Mouse (Mus musculus) liver, embryonic 15.5 days (tissue): ENCODE results near the gene St6galnac1. TPM values are rescaled to one million over a fixed set of nuclear protein-coding genes. Genes with fewer than 3 reads are reported as not detected.
"Not testable (repeated sequence)": the region's sequence is repeated elsewhere in the genome, so short reads cannot be mapped to it uniquely, and the experiment has no call there.

Source experiments
- ATAC-seq: fragments of 200-750 bp; cut with Nextera tagmentation; 2 replicates; pipeline ENCODE4 v1.8.0; 2017; ENCODE audit warnings: moderate number of reproducible peaks, mild to moderate bottlenecking, moderate library complexity; ENCODE audit not compliant: insufficient read depth
- H3K27ac ChIP-seq: fragments of 300-500 bp; sonication (generic); replicated peaks from 2 replicates; pipeline ENCODE4 v1.5.1; 2015; ENCODE audit warnings: mild to moderate bottlenecking, inconsistent platforms
- H3K27me3 ChIP-seq: fragments of 300-500 bp; sonication (generic); 2 replicates; pipeline ENCODE4 v1.6.1; 2015; ENCODE audit warnings: mild to moderate bottlenecking, inconsistent platforms
- H3K36me3 ChIP-seq: fragments of 300-500 bp; sonication (generic); replicated peaks from 2 replicates; pipeline ENCODE4 v1.6.1; 2015; ENCODE audit warnings: moderate library complexity, mild to moderate bottlenecking, inconsistent platforms
- H3K4me1 ChIP-seq: fragments of 300-500 bp; sonication (generic); replicated peaks from 2 replicates; pipeline ENCODE4 v1.6.1; 2015; ENCODE audit warnings: inconsistent platforms
- H3K4me2 ChIP-seq: fragments of 300-500 bp; sonication (generic); 2 replicates; pipeline ENCODE4 v1.6.1; 2015; ENCODE audit warnings: moderate library complexity, mild to moderate bottlenecking, inconsistent platforms
- H3K4me3 ChIP-seq: fragments of 300-500 bp; sonication (generic); replicated peaks from 2 replicates; pipeline ENCODE4 v1.5.1; 2015; ENCODE audit warnings: mild to moderate bottlenecking, inconsistent platforms
- H3K9ac ChIP-seq: fragments of 300-500 bp; sonication (generic); 2 replicates; pipeline ENCODE4 v1.6.1; 2015; ENCODE audit warnings: moderate library complexity, mild to moderate bottlenecking, inconsistent platforms
- H3K9me3 ChIP-seq: fragments of 300-500 bp; sonication (generic); replicated peaks from 2 replicates; pipeline ENCODE4 v1.6.1; 2016; ENCODE audit warnings: inconsistent platforms
- WGBS: fragments of 180-500 bp; shearing (Covaris S2); methylation state at CpG from one replicate; pipeline ENCODE4 v1.1.7; 2015; ENCODE audit warnings: mixed read lengths; ENCODE audit not compliant: insufficient replicate concordance; 5-methylcytosine and 5-hydroxymethylcytosine counted together
- polyA plus RNA-seq: library from polyadenylated mRNA; unstranded; fragments of >200 nt; fragmentation: Nextera tagmentation; extraction: Ambion mirVana; gene quantifications from 2 replicates; pipeline ENCODE4 v1.2.1, GENCODE M21; 2015

The St6galnac1 gene
- not detected in 2 replicates for polyA plus RNA-seq

GRCm38 (mm10) chr11:116775407-116775806, at the start of gene St6galnac1:
St6galnac1 (minus strand) TSS chr11:116775507.
- no peak for ATAC-seq
- Histone ChIP-seq H3K4me1 (no peaks in the 10 kb centered on the region), H3K4me3 (no peak within 1 kb of the TSS), H3K4me2 (no peak within 1 kb of the TSS), H3K36me3 (no peaks in the 10 kb centered on the region), H3K27me3 (no peaks in the 10 kb centered on the region), H3K27ac (no peak within 1 kb of the TSS), H3K9me3 (no peaks in the 10 kb centered on the region), H3K9ac (no peak within 1 kb of the TSS)
- WGBS: 63% methylated on average over 7 of the region's 7 CpGs

GRCm38 (mm10) chr11:116823885-116824284, 48.6 kb upstream of the St6galnac1 start:
- not testable (repeated sequence) for H3K9ac ChIP-seq, ATAC-seq, H3K4me3 ChIP-seq, H3K27ac ChIP-seq, H3K9me3 ChIP-seq, H3K4me2 ChIP-seq, H3K36me3 ChIP-seq
- 77% methylated on average over 10 of the region's 10 CpGs for WGBS
- H3K4me1 ChIP-seq: peaks cover 14% of the 10 kb centered on the region
- peaks cover 33% of the 10 kb centered on the region for H3K27me3 ChIP-seq

GRCm38 (mm10) chr11:116823255-116823654, 47.9 kb upstream of the St6galnac1 start:
- no peak overlapping the region for H3K9ac ChIP-seq
- H3K4me2 ChIP-seq: no peak overlapping the region
- no peak overlapping the region for H3K4me3 ChIP-seq
- WGBS: 91% methylated on average over 2 of the region's 2 CpGs
- H3K36me3 ChIP-seq: no peaks in the 10 kb centered on the region
- no peak overlapping the region for H3K27ac ChIP-seq
- ATAC-seq: no peak
- H3K9me3 ChIP-seq: no peaks in the 10 kb centered on the region
- H3K27me3 ChIP-seq: peaks cover 26% of the 10 kb centered on the region
- peaks cover 11% of the 10 kb centered on the region for H3K4me1 ChIP-seq

- Histone ChIP-seq H3K4me2 (no peak overlapping the region), H3K36me3 (no peaks in the 10 kb centered on the region), H3K4me3 (no peak overlapping the region), H3K9ac (no peak overlapping the region), H3K4me1 (peaks cover 5% of the 10 kb centered on the region), H3K9me3 (no peaks in the 10 kb centered on the region), H3K27me3 (peaks cover 20% of the 10 kb centered on the region), H3K27ac (no peak overlapping the region)
- WGBS: 79% methylated on average over 10 of the region's 10 CpGs
- ATAC-seq: no peak
Observed at GRCm38 (mm10) chr11:116822626-116823025, 47.3 kb upstream of the St6galnac1 start.

- 73% methylated on average over 10 of the region's 10 CpGs for WGBS
Observed at GRCm38 (mm10) chr11:116822215-116822614, 46.9 kb upstream of the St6galnac1 start.

GRCm38 (mm10) chr11:116821057-116821940, 46.0 kb upstream of the St6galnac1 start:
- H3K9me3 ChIP-seq: no peaks in the 10 kb centered on the region
- no peak overlapping the region for H3K4me3 ChIP-seq
- WGBS: 48% methylated on average over 13 of the region's 13 CpGs
- no peaks in the 10 kb centered on the region for H3K36me3 ChIP-seq
- peaks cover 7% of the 10 kb centered on the region for H3K27me3 ChIP-seq
- H3K9ac ChIP-seq: no peak overlapping the region
- H3K4me2 ChIP-seq: no peak overlapping the region
- ATAC-seq: no peak
- no peak overlapping the region for H3K27ac ChIP-seq
- H3K4me1 ChIP-seq: no peaks in the 10 kb centered on the region

More at GRCm38 (mm10) chr11:116822215-116822614, 46.9 kb upstream of the St6galnac1 start:
- H3K9me3 ChIP-seq: no peaks in the 10 kb centered on the region
- no peaks in the 10 kb centered on the region for H3K36me3 ChIP-seq
- no peak overlapping the region for H3K9ac ChIP-seq
- H3K4me3 ChIP-seq: no peak overlapping the region
- no peak for ATAC-seq
- H3K27ac ChIP-seq: no peak overlapping the region
- 0 out of 2 replicates have a peak, but pooled peaks cover under 1% of the 10 kb centered on the region for H3K4me1 ChIP-seq
- H3K4me2 ChIP-seq: no peak overlapping the region
- peaks cover 16% of the 10 kb centered on the region for H3K27me3 ChIP-seq

- H3K27ac ChIP-seq: no peak overlapping the region
Observed at GRCm38 (mm10) chr11:116819932-116820593, 44.8 kb upstream of the St6galnac1 start.

GRCm38 (mm10) chr11:116818722-116819121, 43.4 kb upstream of the St6galnac1 start:
- Histone ChIP-seq H3K9ac (no peak overlapping the region), H3K36me3 (no peaks in the 10 kb centered on the region), H3K4me3 (no peak overlapping the region), H3K4me2 (no peak overlapping the region), H3K4me1 (peaks cover 4% of the 10 kb centered on the region; the same call in 1 of the 2 replicates), H3K27me3 (no peaks in the 10 kb centered on the region), H3K9me3 (no peaks in the 10 kb centered on the region), H3K27ac (no peak overlapping the region)
- no peak for ATAC-seq
- 51% methylated on average over 8 of the region's 8 CpGs for WGBS

More at GRCm38 (mm10) chr11:116819932-116820593, 44.8 kb upstream of the St6galnac1 start:
- no peaks in the 10 kb centered on the region for H3K9me3 ChIP-seq
- no peak overlapping the region for H3K4me3 ChIP-seq
- H3K4me2 ChIP-seq: no peak overlapping the region
- H3K9ac ChIP-seq: no peak overlapping the region
- H3K4me1 ChIP-seq: no peaks in the 10 kb centered on the region
- H3K27me3 ChIP-seq: no peaks in the 10 kb centered on the region
- no peak for ATAC-seq
- H3K36me3 ChIP-seq: no peaks in the 10 kb centered on the region
- 55% methylated on average over 5 of the region's 5 CpGs for WGBS

- Histone ChIP-seq H3K27me3 (no peaks in the 10 kb centered on the region), H3K4me2 (no peak overlapping the region), H3K4me3 (no peak overlapping the region), H3K9me3 (no peaks in the 10 kb centered on the region), H3K9ac (no peak overlapping the region), H3K36me3 (no peaks in the 10 kb centered on the region), H3K4me1 (peaks cover 4% of the 10 kb centered on the region; the same call in 1 of the 2 replicates), H3K27ac (no peak overlapping the region)
- ATAC-seq: no peak
- 77% methylated on average over 5 of the region's 5 CpGs for WGBS
Observed at GRCm38 (mm10) chr11:116817567-116817966, 42.3 kb upstream of the St6galnac1 start.

- Histone ChIP-seq H3K9me3 (no peaks in the 10 kb centered on the region), H3K36me3 (no peaks in the 10 kb centered on the region), H3K27me3 (no peaks in the 10 kb centered on the region), H3K4me1 (peaks cover 4% of the 10 kb centered on the region; the same call in 1 of the 2 replicates), H3K4me3 (no peak overlapping the region), H3K4me2 (no peak overlapping the region), H3K27ac (no peak overlapping the region), H3K9ac (no peak overlapping the region)
- no peak for ATAC-seq
- 60% methylated on average over 5 of the region's 5 CpGs for WGBS
Observed at GRCm38 (mm10) chr11:116816769-116817168, 41.5 kb upstream of the St6galnac1 start.

GRCm38 (mm10) chr11:116814884-116815415, 39.6 kb upstream of the St6galnac1 start:
- Histone ChIP-seq H3K4me2 (no peak overlapping the region), H3K9me3 (no peaks in the 10 kb centered on the region), H3K9ac (no peak overlapping the region), H3K36me3 (no peaks in the 10 kb centered on the region), H3K4me3 (no peak overlapping the region), H3K4me1 (peaks cover 15% of the 10 kb centered on the region), H3K27me3 (peaks cover 13% of the 10 kb centered on the region), H3K27ac (no peak overlapping the region)
- ATAC-seq: no peak
- WGBS: 44% methylated on average over 7 of the region's 7 CpGs
